Mouse (Mus musculus) spleen, adult 2 months (tissue): Measurements from ENCODE around the gene Kcmf1. TPM values are rescaled to one million over a fixed set of nuclear protein-coding genes. Genes with fewer than 3 reads are reported as not detected.

Source experiments
- DNase-seq, 2 experiments: peaks; one replicate each; pipeline versions ENCODE4 v3.0.0 to v3.0.0-alpha.2; 2012 to 2021; ENCODE audit warnings: low spot score in 2 of 2, low read depth in 1 of 2
- H3K27ac ChIP-seq: fragments of 200-500 bp; 2 replicates; pipeline ENCODE4 v1.5.1; 2012; ENCODE audit warnings: low read length, inconsistent platforms; ENCODE audit not compliant: insufficient read depth
- H3K27me3 ChIP-seq: fragments of 200-500 bp; 2 replicates; pipeline ENCODE4 v1.6.1; 2012; ENCODE audit warnings: mild to moderate bottlenecking, moderate library complexity, low read length, inconsistent platforms; ENCODE audit not compliant: control insufficient read depth, insufficient read depth
- H3K36me3 ChIP-seq: fragments of 200-500 bp; 2 replicates; pipeline ENCODE4 v1.6.1; 2012; ENCODE audit warnings: mild to moderate bottlenecking, low read length, inconsistent platforms; ENCODE audit not compliant: control insufficient read depth, insufficient read depth
- H3K4me1 ChIP-seq: fragments of 200-500 bp; 2 replicates; pipeline ENCODE4 v1.6.1; 2011; ENCODE audit warnings: inconsistent platforms; ENCODE audit not compliant: control insufficient read depth, insufficient read depth, insufficient read length
- H3K4me3 ChIP-seq: fragments of 200-500 bp; 2 replicates; pipeline ENCODE4 v1.5.1; 2011; ENCODE audit warnings: mild to moderate bottlenecking, inconsistent platforms; ENCODE audit not compliant: insufficient read depth, insufficient read length; ENCODE audit errors: extremely low read depth
- CTCF ChIP-seq: fragments of 200-500 bp; IDR thresholded peaks from 2 replicates; pipeline ENCODE4 v1.5.1; 2011; ENCODE audit warnings: mild to moderate bottlenecking, inconsistent platforms; ENCODE audit not compliant: insufficient read depth, insufficient read length, insufficient replicate concordance; ENCODE audit errors: extremely low read depth
- POLR2A ChIP-seq: fragments of 200-500 bp; IDR thresholded peaks from 2 replicates; pipeline ENCODE4 v1.6.1; 2011; ENCODE audit warnings: low read depth, low read length, inconsistent platforms
- whole genome bisulfite sequencing: fragments of 180-500 bp; shearing (Covaris S2); methylation state at CpG from one replicate; pipeline ENCODE4 v1.1.7; 2018; 5-methylcytosine and 5-hydroxymethylcytosine counted together
- polyA plus RNA-seq: library from polyadenylated mRNA; depleted of rRNA; stranded (reverse); fragments of >200 nt; gene quantifications from 2 replicates; pipeline ENCODE4 v1.2.3, GENCODE M21; 2012

The Kcmf1 gene
- polyA plus RNA-seq, 1 experiment: 94.1 TPM

- H3K27ac ChIP-seq: no peak overlapping the region
- DNase-seq: no peak
- H3K27me3 ChIP-seq: no peaks in the 10 kb centered on the region
- H3K36me3 ChIP-seq: no peaks in the 10 kb centered on the region
- H3K4me3 ChIP-seq: no peak overlapping the region
- no peaks in the 10 kb centered on the region; the same call in 1 of the 2 replicates for H3K4me1 ChIP-seq
- 93% methylated on average over 8 of the region's 8 CpGs for WGBS
- no peak for TF ChIP-seq CTCF
- no peak for TF ChIP-seq POLR2A
These were observed 23.6 kb upstream of the Kcmf1 start for GRCm38 (mm10) chr6:72923381-72923780.

GRCm38 (mm10) chr6:72921081-72921480, 21.3 kb upstream of the Kcmf1 start:
- DNase-seq: no peak
- Histone ChIP-seq H3K27me3 (no peaks in the 10 kb centered on the region), H3K27ac (no peak overlapping the region), H3K4me3 (no peak overlapping the region), H3K4me1 (no peaks in the 10 kb centered on the region), H3K36me3 (no peaks in the 10 kb centered on the region)
- WGBS: 96% methylated on average over 3 of the region's 3 CpGs
- TF ChIP-seq CTCF: no peak
- TF ChIP-seq POLR2A: no peak

- WGBS: 75% methylated on average over 9 of the region's 9 CpGs
- H3K27ac ChIP-seq: no peak overlapping the region
- H3K27me3 ChIP-seq: no peaks in the 10 kb centered on the region
- no peak for TF ChIP-seq CTCF
- TF ChIP-seq POLR2A: no peak
- DNase-seq: no peak
- H3K4me1 ChIP-seq: no peaks in the 10 kb centered on the region
- no peaks in the 10 kb centered on the region for H3K36me3 ChIP-seq
- H3K4me3 ChIP-seq: no peak overlapping the region
These were observed 18.8 kb upstream of the Kcmf1 start for GRCm38 (mm10) chr6:72918510-72919033.

- 86% methylated on average over 7 of the region's 7 CpGs for WGBS
- no peak for DNase-seq
- Histone ChIP-seq H3K4me3 (no peak overlapping the region), H3K4me1 (no peaks in the 10 kb centered on the region), H3K27ac (no peak overlapping the region), H3K27me3 (no peaks in the 10 kb centered on the region), H3K36me3 (no peaks in the 10 kb centered on the region)
- TF ChIP-seq CTCF: no peak
- no peak for TF ChIP-seq POLR2A
These were observed 16.6 kb upstream of the Kcmf1 start for GRCm38 (mm10) chr6:72916330-72916729.

GRCm38 (mm10) chr6:72914087-72914749, 14.4 kb upstream of the Kcmf1 start:
- TF ChIP-seq CTCF (no peak), POLR2A (no peak)
- 67% methylated on average over 6 of the region's 6 CpGs for WGBS
- H3K4me1 ChIP-seq: no peaks in the 10 kb centered on the region
- H3K36me3 ChIP-seq: no peaks in the 10 kb centered on the region
- no peaks in the 10 kb centered on the region for H3K27me3 ChIP-seq
- DNase-seq: no peak
- no peak overlapping the region for H3K27ac ChIP-seq
- H3K4me3 ChIP-seq: no peak overlapping the region

- no peak for DNase-seq
- H3K27me3 ChIP-seq: no peaks in the 10 kb centered on the region
- no peak for TF ChIP-seq POLR2A
- TF ChIP-seq CTCF: no peak
- no peak overlapping the region for H3K27ac ChIP-seq
- 75% methylated on average over 4 of the region's 4 CpGs for WGBS
- H3K4me3 ChIP-seq: no peak overlapping the region
- no peaks in the 10 kb centered on the region for H3K4me1 ChIP-seq
- no peaks in the 10 kb centered on the region for H3K36me3 ChIP-seq
These were observed 11.5 kb upstream of the Kcmf1 start for GRCm38 (mm10) chr6:72911261-72911660.
